Mouse (Mus musculus) CH12.LX (cell line): ENCODE data around the gene Taok1. TPM values are rescaled to one million over a fixed set of nuclear protein-coding genes. Genes with fewer than 3 reads are reported as not detected.

Source experiments
- DNase-seq: peaks from one replicate; pipeline ENCODE4 v3.0.0-alpha.2; 2013; ENCODE audit errors: extremely low read depth
- H3K27ac ChIP-seq: 2 replicates; pipeline ENCODE4 v1.5.1; 2012; ENCODE audit warnings: low read depth, mild to moderate bottlenecking, control low read depth, moderate library complexity; ENCODE audit not compliant: insufficient read depth
- H3K27me3 ChIP-seq: replicated peaks from 2 replicates; pipeline ENCODE3; 2012; ENCODE audit warnings: inconsistent platforms
- H3K36me3 ChIP-seq, 2 experiments: replicated peaks in 1 of 2; 2 replicates each; pipeline versions ENCODE3 to v1.6.1; 2012; ENCODE audit warnings: inconsistent platforms in 1 of 2, low read length in 1 of 2, mild to moderate bottlenecking in 1 of 2, mixed read lengths in 1 of 2, moderate library complexity in 1 of 2; ENCODE audit not compliant: control insufficient read depth in 1 of 2, insufficient read depth in 1 of 2
- H3K4me1 ChIP-seq, 2 experiments: 2 replicates each; pipeline ENCODE4 v1.6.1; 2012; ENCODE audit warnings: inconsistent platforms in 1 of 2, moderate library complexity in 1 of 2; ENCODE audit not compliant: insufficient read depth in 2 of 2, control insufficient read depth in 1 of 2
- H3K4me2 ChIP-seq: 2 replicates; pipeline ENCODE4 v1.6.1; 2012; ENCODE audit warnings: low read depth, mild to moderate bottlenecking, control low read depth; ENCODE audit not compliant: poor library complexity, insufficient read depth, severe bottlenecking
- H3K4me3 ChIP-seq, 3 experiments: fragments of 150-350 bp in 1 of 3; sonication (generic) in 1 of 3; replicated peaks in 1 of 3; 2 replicates each; pipeline versions ENCODE3 to v1.5.1; 2011 to 2012; ENCODE audit warnings: low read depth in 2 of 3, low read length in 2 of 3, mild to moderate bottlenecking in 2 of 3, moderate library complexity in 2 of 3, control low read depth in 1 of 3, improper control_type of control experiment in 1 of 3, inconsistent platforms in 1 of 3, mixed read lengths in 1 of 3; ENCODE audit not compliant: poor library complexity in 1 of 3
- H3K79me2 ChIP-seq: replicated peaks from 2 replicates; pipeline ENCODE4 v1.6.1; 2012; ENCODE audit warnings: mild to moderate bottlenecking, moderate library complexity; ENCODE audit not compliant: control insufficient read depth, poor library complexity, insufficient read depth, severe bottlenecking; ENCODE audit errors: extremely low read depth
- H3K9ac ChIP-seq: 2 replicates; pipeline ENCODE4 v1.6.1; 2012; ENCODE audit warnings: low read depth, mild to moderate bottlenecking, control low read depth, moderate library complexity; ENCODE audit not compliant: insufficient read depth
- H3K9me3 ChIP-seq: replicated peaks from 2 replicates; pipeline ENCODE3; 2012; ENCODE audit warnings: low read length, inconsistent platforms, mixed read lengths
- BHLHE40 ChIP-seq: IDR thresholded peaks from 2 replicates; pipeline ENCODE4 v1.6.1; 2011; ENCODE audit warnings: mild to moderate bottlenecking, low read depth, low read length, improper control_type of control experiment
- CHD1 ChIP-seq: IDR thresholded peaks from 2 replicates; pipeline ENCODE4 v1.6.1; 2012; ENCODE audit warnings: low read depth, low read length, improper control_type of control experiment, inconsistent platforms
- CHD2 ChIP-seq: IDR thresholded peaks from 2 replicates; pipeline ENCODE4 v1.6.1; 2011; ENCODE audit warnings: low read length, improper control_type of control experiment
- CTCF ChIP-seq, 2 experiments: IDR thresholded peaks in 1 of 2; conservative IDR thresholded peaks in 1 of 2; 2 replicates each; pipeline ENCODE4 v1.5.1; 2011 to 2012; ENCODE audit warnings: low read depth in 2 of 2, low read length in 2 of 2, improper control_type of control experiment in 1 of 2, inconsistent platforms in 1 of 2, mild to moderate bottlenecking in 1 of 2, moderate library complexity in 1 of 2
- E2F4 ChIP-seq: IDR thresholded peaks from 2 replicates; pipeline ENCODE4 v1.6.1; 2011; ENCODE audit warnings: low read depth, low read length, improper control_type of control experiment; ENCODE audit not compliant: insufficient replicate concordance
- ELF1 ChIP-seq: IDR thresholded peaks from 2 replicates; pipeline ENCODE4 v1.6.1; 2014; ENCODE audit warnings: low read depth, mild to moderate bottlenecking, inconsistent platforms, low read length, improper control_type of control experiment
- EP300 ChIP-seq: IDR thresholded peaks from 2 replicates; pipeline ENCODE4 v1.6.1; 2011; ENCODE audit warnings: low read length, improper control_type of control experiment
- ETS1 ChIP-seq: conservative IDR thresholded peaks from 2 replicates; pipeline ENCODE4 v1.6.1; 2012; ENCODE audit warnings: low read depth, mild to moderate bottlenecking, inconsistent platforms, low read length, improper control_type of control experiment, moderate library complexity
- GABPA ChIP-seq: IDR thresholded peaks from 2 replicates; pipeline ENCODE4 v1.6.1; 2012; ENCODE audit warnings: low read depth, low read length, improper control_type of control experiment, inconsistent platforms; ENCODE audit not compliant: insufficient replicate concordance
- MAFK ChIP-seq: IDR thresholded peaks from 2 replicates; pipeline ENCODE4 v1.6.1; 2011; ENCODE audit warnings: low read length, improper control_type of control experiment; ENCODE audit not compliant: insufficient replicate concordance
- MAX ChIP-seq: IDR thresholded peaks from 2 replicates; pipeline ENCODE4 v1.6.1; 2011; ENCODE audit warnings: low read length, improper control_type of control experiment
- MAZ ChIP-seq: IDR thresholded peaks from 2 replicates; pipeline ENCODE4 v1.6.1; 2012; ENCODE audit warnings: low read depth, mild to moderate bottlenecking, inconsistent platforms, low read length, improper control_type of control experiment, moderate library complexity
- MXI1 ChIP-seq: IDR thresholded peaks from 2 replicates; pipeline ENCODE4 v1.6.1; 2011; ENCODE audit warnings: mild to moderate bottlenecking, low read depth, low read length, improper control_type of control experiment
- NELFE ChIP-seq: IDR thresholded peaks from 2 replicates; pipeline ENCODE4 v1.6.1; 2011; ENCODE audit warnings: low read depth, low read length, improper control_type of control experiment
- PAX5 ChIP-seq: IDR thresholded peaks from 2 replicates; pipeline ENCODE4 v1.6.1; 2012; ENCODE audit warnings: low read length, inconsistent platforms, mixed read lengths
- POLR2AphosphoS2 ChIP-seq: IDR thresholded peaks from 2 replicates; pipeline ENCODE4 v1.6.1; 2011; ENCODE audit warnings: low read depth, low read length, improper control_type of control experiment
- RAD21 ChIP-seq: IDR thresholded peaks from 2 replicates; pipeline ENCODE4 v1.6.1; 2011; ENCODE audit warnings: low read depth, mild to moderate bottlenecking, low read length, improper control_type of control experiment, moderate library complexity
- SIN3A ChIP-seq: IDR thresholded peaks from 2 replicates; pipeline ENCODE4 v1.6.1; 2012; ENCODE audit warnings: low read length, improper control_type of control experiment, inconsistent platforms
- SMC3 ChIP-seq: IDR thresholded peaks from 2 replicates; pipeline ENCODE4 v1.6.1; 2011; ENCODE audit warnings: low read depth, low read length, improper control_type of control experiment
- TCF12 ChIP-seq: IDR thresholded peaks from 2 replicates; pipeline ENCODE4 v1.6.1; 2014; ENCODE audit warnings: low read depth, mild to moderate bottlenecking, inconsistent platforms, low read length, improper control_type of control experiment
- USF1 ChIP-seq: IDR thresholded peaks from 2 replicates; pipeline ENCODE4 v1.6.1; 2014; ENCODE audit warnings: low read depth, mild to moderate bottlenecking, inconsistent platforms, low read length, improper control_type of control experiment
- ZC3H11A ChIP-seq: IDR thresholded peaks from 2 replicates; pipeline ENCODE4 v1.6.1; 2012; ENCODE audit warnings: low read depth, mild to moderate bottlenecking, inconsistent platforms, low read length, improper control_type of control experiment
- ZNF384 ChIP-seq: IDR thresholded peaks from 2 replicates; pipeline ENCODE4 v1.6.1; 2012; ENCODE audit warnings: low read depth, low read length, improper control_type of control experiment, inconsistent platforms
- dilution Hi-C: fragments of 300-500 bp; cut with MboI; formaldehyde crosslinking; loops from 2 replicates; pipeline ENCODE4 v1.14.3; 2020; ENCODE audit warnings: low sequenced_read_pairs; ENCODE audit not compliant: extremely low pct_unique_long_range_greater_than_20kb, extremely low pct_ligation_motif_present
- in situ Hi-C: fragments of 300-500 bp; cut with MboI; formaldehyde crosslinking; loops from 3 replicates; pipeline ENCODE4 v1.14.3; 2019; ENCODE audit warnings: low sequenced_read_pairs, low pct_ligation_motif_present, low pct_unique_long_range_greater_than_20kb, mixed read lengths
- polyA plus RNA-seq: library from polyadenylated mRNA; unstranded; fragments of >175 nt; gene quantifications from 2 replicates; pipeline ENCODE4 v1.2.1, GENCODE M21; 2012; ENCODE audit warnings: low read depth; ENCODE audit not compliant: insufficient read length
- total RNA-seq, 2 experiments: library from RNA; depleted of rRNA; stranded (reverse); fragments of 300-350 nt in 1 of 2; fragments of >200 nt in 1 of 2; gene quantifications; 2 replicates each; pipeline ENCODE4 v1.2.3; 2012 to 2014

The Taok1 gene
- total and polyA plus RNA-seq, 3 experiments: 8.9 to 13.7 (median 11.6) TPM

DNA sequence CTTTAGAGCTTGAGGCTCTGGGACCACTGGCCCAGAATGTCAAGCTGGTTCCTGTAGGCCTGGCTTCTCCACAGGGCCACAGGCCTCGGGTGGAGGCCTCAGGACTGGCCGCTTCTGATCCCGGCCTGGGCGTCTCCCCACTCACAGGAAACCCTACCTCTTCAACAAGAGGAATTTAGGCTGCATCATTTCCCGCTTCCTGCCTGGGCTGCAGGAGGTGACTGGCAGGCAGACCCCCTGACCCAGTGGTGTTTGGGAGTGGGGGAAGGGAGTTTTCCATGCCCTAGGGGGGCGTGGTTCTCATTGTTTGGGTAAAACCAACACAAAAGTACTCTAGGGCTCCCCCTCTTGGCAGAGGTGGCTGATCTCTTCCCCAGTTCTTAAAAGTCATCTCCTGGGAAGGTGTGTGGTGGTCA is 110.3 kb downstream of the Taok1 start:
- Histone ChIP-seq H3K4me1 (peaks cover 19 to 54% of the 10 kb centered on the region in 2 experiments), H3K9me3 (no peaks in the 10 kb centered on the region), H3K4me2 (no peak overlapping the region), H3K27me3 (no peaks in the 10 kb centered on the region), H3K79me2 (peaks cover 34% of the 10 kb centered on the region), H3K9ac (no peak overlapping the region), H3K4me3 (no peak overlapping the region), H3K27ac (0 out of 2 replicates have a peak overlapping the region, but pooled peaks have one; percentile 15), H3K36me3 (peaks cover 21 to 61% of the 10 kb centered on the region in 2 experiments)
- dilution Hi-C loops (no loop called here), in situ Hi-C loops (loop anchor here (5.0 kb wide), 1 partner anchor 125 kb away; no protein-coding TSS in a partner anchor)
- TF ChIP-seq RAD21 (peak; percentile 23), E2F4 (no peak), ELF1 (0 out of 2 replicates have a peak, but pooled peaks have one; percentile 7), USF1 (no peak), SMC3 (peak; percentile 63), TCF12 (no peak), SIN3A (0 out of 2 replicates have a peak, but pooled peaks have one; percentile 69), CHD2 (peak; percentile 67), POLR2AphosphoS2 (no peak), MXI1 (peak; percentile 55), MAZ (peak; percentile 44; the same call in 1 of the 2 replicates), CTCF (conservative IDR thresholded peaks at IDR 0.05 in 1 of 2, IDR thresholded peaks at IDR 0.05 in 1 of 2; ENCODE audit: low read depth in 2 of 2, low read length in 2 of 2) (peak; percentile 63 to 84)
- DNase-seq: peak; percentile 89

DNA sequence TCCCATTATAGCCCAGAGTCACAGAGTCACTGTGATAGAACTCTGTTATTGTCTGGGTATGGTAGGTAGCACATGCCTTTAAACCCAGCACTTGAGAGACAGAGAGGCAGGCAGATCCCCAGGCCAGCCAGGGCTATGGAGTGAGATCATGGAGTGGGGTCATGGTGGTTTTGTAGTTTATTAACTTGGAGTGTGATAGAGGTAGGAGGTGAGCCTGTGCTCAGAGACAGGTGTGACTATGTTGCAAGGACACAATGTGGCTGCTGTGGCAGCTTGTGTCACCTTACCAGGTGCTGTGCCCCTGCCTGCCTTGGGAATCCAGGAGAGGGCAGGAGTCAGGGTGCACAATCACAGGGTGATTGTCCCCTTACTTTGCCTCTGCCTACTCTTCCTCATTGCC is 112.1 kb downstream of the Taok1 start:
- H3K9ac ChIP-seq: no peak overlapping the region
- H3K4me1 ChIP-seq: peaks cover 19 to 62% of the 10 kb centered on the region in 2 experiments
- in situ Hi-C loops (loop anchor here (5.0 kb wide), 1 partner anchor 127 kb away; no protein-coding TSS in a partner anchor), dilution Hi-C loops (no loop called here)
- H3K27me3 ChIP-seq: peaks cover 5% of the 10 kb centered on the region
- H3K9me3 ChIP-seq: no peaks in the 10 kb centered on the region
- H3K4me2 ChIP-seq: no peak overlapping the region
- H3K27ac ChIP-seq: no peak overlapping the region
- no peak for TF ChIP-seq RAD21
- TF ChIP-seq EP300: no peak
- no peak for TF ChIP-seq ETS1
- no peak for TF ChIP-seq CHD1
- TF ChIP-seq ZC3H11A: no peak
- TF ChIP-seq PAX5: no peak
- no peak for TF ChIP-seq MAX
- no peak for TF ChIP-seq MAFK
- no peak for TF ChIP-seq POLR2AphosphoS2
- no peak for TF ChIP-seq GABPA
- no peak for TF ChIP-seq ZNF384
- no peak for TF ChIP-seq BHLHE40
- TF ChIP-seq NELFE: no peak
- H3K4me3 ChIP-seq: no peak overlapping the region
- H3K36me3 ChIP-seq: peaks cover 14 to 44% of the 10 kb centered on the region in 2 experiments
- peaks cover 34% of the 10 kb centered on the region for H3K79me2 ChIP-seq
- no peak for DNase-seq
